Mouse (Mus musculus): Measurements from ENCODE around the gene Exoc8.
A peak's percentile ranks its signal among the peaks of the same experiment; 100 is the strongest.

Gene Exoc8

DNA sequence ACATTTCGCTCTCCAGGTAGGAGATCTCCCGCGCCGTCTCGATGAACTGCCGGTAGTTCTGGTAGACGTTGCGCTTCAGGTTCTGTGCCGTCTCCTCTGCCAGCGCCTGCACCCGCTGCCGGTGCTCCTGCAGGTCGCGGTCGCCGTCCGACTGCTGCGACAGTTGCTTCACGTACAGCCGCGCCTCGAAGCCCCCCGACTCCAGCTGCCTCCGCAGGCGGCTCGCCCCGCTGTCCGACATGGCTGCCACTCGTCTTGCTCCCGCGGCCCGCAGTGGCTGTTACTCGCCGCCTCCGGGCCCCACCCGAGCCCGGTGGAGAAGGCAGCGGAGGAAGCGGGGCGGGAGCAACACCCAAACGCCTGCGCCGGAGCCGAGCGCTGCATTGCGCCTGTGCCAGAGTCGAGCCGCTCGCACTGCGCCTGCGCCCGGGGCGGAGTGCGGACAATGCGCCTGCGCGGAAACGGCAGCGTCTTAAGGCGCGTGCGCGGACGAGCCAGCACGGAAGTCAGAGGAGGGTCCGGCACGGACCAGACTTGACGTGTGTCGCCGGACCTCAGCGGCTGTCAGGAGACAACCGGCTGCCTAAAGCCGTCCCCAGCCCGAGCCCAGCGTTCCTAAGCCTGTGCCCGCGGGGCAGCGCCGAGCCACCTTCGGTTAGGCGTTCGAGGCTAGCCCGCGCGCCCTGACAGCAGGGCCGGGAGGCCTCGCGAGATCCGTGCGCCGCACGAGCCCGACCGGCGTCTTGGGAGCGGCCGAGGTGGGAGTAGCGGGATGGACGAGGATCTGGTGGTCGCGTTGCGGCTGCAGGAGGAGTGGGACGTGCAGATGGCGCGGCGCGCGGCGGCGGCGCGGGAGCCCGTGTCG, at the start of gene Exoc8, which contains the start of gene Sprtn:
TSS of gene Exoc8 (minus strand) at position 320 of the 865 bp plus-strand sequence.
TSS of gene Sprtn (plus strand) at position 501 of the 865 bp plus-strand sequence.
- DNase-seq (ENCODE audit: low spot score in 2 of 2): peak; percentile 98

- DNase-seq (ENCODE audit: low spot score in 2 of 2): no peak
These were observed 46.9 kb upstream of the Exoc8 start for GRCm38 (mm10) chr8:124944406-124944805.

- no peak for DNase-seq (ENCODE audit: low spot score in 2 of 2)
These were observed 46.3 kb upstream of the Exoc8 start for GRCm38 (mm10) chr8:124943801-124944200.

- DNase-seq (ENCODE audit: low spot score in 2 of 2): no peak
These were observed 39.8 kb upstream of the Exoc8 start for GRCm38 (mm10) chr8:124937293-124937692.

GRCm38 (mm10) chr8:124936699-124937098, 39.2 kb upstream of the Exoc8 start:
- DNase-seq (ENCODE audit: low spot score in 2 of 2): no peak

- DNase-seq (ENCODE audit: low spot score in 2 of 2): no peak
These were observed 37.6 kb upstream of the Exoc8 start for GRCm38 (mm10) chr8:124935116-124935515.

DNA sequence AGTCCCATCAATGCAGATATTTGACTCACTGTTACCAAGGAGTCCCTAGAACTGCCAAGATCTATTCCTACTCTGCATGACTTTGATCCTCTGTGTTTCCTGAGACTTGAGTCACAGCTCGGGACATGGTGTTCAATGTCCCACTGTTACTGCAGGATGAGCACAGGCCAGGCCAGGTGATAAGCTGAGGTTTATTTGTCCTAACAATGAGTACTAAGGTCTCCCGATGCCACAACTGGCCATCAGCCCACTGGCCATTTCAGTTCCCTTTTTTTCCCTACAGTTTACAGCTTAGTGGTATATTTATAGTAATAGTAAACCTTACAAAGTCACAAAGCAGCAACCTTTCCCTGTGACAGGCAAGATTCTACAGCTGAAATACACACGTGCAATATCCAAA, 34.9 kb upstream of the Exoc8 start:
- no peak for DNase-seq (ENCODE audit: low spot score in 2 of 2)

- DNase-seq (ENCODE audit: low spot score in 2 of 2): no peak
These were observed 33.1 kb upstream of the Exoc8 start for GRCm38 (mm10) chr8:124930649-124931048.

DNA sequence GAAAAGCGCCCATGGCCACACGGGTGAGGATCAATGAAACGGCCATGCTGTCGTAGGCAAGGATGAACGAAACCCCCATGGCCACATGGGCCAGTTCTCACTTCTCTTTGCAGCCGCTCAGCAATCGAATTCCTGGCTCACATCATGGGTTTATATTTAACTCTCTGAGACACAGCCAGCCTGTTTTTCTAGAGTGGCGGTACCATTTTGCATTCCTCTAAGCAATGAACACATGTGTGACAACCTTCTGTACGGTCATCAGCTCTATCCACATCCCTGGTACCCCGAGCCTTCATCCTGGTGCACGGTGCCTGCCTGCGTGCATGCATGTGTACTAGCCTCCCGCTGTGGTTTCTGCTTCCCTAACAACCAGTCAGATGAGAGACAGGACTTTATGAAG, 32.6 kb upstream of the Exoc8 start:
- DNase-seq (ENCODE audit: low spot score in 2 of 2): no peak

DNA sequence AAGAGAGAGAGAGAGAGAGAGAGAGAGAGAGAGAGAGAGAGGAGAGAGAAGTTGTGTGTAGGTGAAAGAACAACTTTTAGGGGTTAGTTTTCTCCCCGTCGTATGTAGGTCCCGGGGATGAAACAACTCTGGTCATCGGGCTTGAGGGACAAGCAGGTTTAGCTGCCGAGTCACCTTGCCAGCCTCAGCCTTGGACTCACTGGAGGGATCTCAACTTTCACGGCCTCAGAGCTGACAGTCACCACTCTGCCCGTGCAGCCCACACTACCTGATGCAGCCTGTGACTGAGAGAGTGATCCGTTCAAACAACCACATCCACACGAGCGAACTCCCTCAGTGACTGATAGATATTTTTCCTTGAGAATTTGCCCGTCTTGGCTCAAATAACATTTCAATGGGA, 31.5 kb upstream of the Exoc8 start:
- no peak for DNase-seq (ENCODE audit: low spot score in 2 of 2)

GRCm38 (mm10) chr8:124926351-124926771, 28.9 kb upstream of the Exoc8 start:
- DNase-seq (ENCODE audit: low spot score in 2 of 2): no peak

- peak in 1 of 2 experiments; percentile 38 for DNase-seq (ENCODE audit: low spot score in 2 of 2)
These were observed 28.2 kb upstream of the Exoc8 start for GRCm38 (mm10) chr8:124925544-124926266.

DNA sequence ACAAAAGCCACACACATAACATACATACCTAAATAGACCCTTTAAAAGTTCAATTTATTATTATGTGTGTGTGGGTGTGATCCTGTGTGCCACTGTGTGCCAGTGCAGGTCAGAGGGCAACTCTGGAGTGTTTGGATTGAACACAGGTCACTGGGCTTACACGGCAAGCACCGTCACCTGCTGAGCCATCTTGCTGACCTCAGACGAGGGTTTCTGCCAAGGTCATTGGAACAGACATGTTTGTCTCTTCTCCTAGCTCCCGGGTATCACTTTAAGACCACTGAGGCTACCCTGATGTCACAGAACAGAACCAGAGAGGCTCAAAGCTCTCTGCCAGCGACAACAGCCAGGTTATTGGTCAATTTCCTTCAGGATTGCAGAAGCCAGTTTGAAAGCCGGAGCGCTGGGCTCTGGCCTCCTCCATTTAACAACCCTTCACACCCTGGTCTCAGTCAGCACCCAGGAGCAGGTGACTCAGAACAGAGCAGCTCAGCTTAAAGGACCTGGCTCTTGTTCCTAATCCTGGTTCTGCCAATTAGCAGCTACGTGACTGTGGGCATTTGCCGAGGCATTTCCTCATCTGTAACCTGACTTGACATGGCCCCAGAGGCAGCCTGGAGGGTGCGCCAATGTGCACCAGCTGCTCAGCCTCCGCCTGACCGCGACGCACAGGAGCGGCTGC, 26.6 kb upstream of the Exoc8 start:
- no peak for DNase-seq (ENCODE audit: low spot score in 2 of 2)

- DNase-seq (ENCODE audit: low spot score in 2 of 2): no peak
These were observed 25.1 kb upstream of the Exoc8 start for GRCm38 (mm10) chr8:124922490-124923089.

- no peak for DNase-seq (ENCODE audit: low spot score in 2 of 2)
These were observed 24.1 kb upstream of the Exoc8 start for GRCm38 (mm10) chr8:124921369-124922279.

DNA sequence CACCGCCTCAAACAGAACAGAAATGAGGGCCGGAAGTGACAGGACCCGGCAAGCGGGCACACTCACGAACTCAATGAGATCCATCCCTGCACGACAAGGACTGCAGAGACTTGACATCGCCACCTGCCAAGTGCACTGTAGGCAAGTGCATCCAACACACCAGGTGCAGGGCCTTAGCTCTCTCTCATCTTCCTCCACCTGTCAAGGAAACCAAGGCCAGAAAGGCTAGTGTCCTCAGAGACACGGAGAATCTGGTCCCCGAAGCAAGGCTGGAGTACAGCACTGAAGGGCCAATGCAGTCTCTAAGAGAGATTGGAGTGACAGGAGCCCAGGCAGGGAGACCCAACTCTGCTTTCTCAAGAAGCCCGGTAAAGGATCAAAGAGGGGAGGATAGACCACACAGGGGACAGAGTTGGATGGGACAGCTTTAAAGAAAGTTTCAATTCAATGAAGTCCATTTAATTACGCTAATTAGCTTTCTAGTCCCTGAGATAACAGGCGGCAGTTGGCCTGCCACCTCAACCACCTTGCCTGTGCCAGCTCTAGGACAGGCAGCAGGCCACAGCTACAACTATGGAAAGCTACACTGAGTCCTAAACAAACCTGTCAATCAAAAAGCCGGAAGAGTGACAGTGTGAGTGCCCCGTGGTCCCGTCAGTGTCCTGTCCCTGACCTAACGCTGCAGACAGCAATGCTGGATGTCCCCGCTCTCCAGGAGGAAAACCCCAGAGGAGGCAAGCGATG, 20.4 kb upstream of the Exoc8 start:
- DNase-seq (ENCODE audit: low spot score in 2 of 2): no peak

- DNase-seq (ENCODE audit: low spot score in 2 of 2): no peak
These were observed 16.6 kb upstream of the Exoc8 start for GRCm38 (mm10) chr8:124914061-124914460.

GRCm38 (mm10) chr8:124911938-124912872, 14.7 kb upstream of the Exoc8 start:
- DNase-seq (ENCODE audit: low spot score in 2 of 2): no peak

GRCm38 (mm10) chr8:124910349-124910748, 12.8 kb upstream of the Exoc8 start:
- no peak for DNase-seq (ENCODE audit: low spot score in 2 of 2)
